Mouse (Mus musculus): Measurements from ENCODE around the gene Kars.

- TF ChIP-seq CTCF (IDR thresholded peaks at IDR 0.05; ENCODE audit: control insufficient read depth, insufficient read depth, insufficient read length) (no peak), FOSL1 (IDR thresholded peaks at IDR 0.05; ENCODE audit: insufficient read depth, low read length, poor library complexity, severe bottlenecking) (no peak), MYOD1 (IDR thresholded peaks at IDR 0.05; ENCODE audit: control insufficient read depth, insufficient read length, low read depth) (no peak), USF1 (IDR thresholded peaks at IDR 0.05; ENCODE audit: low read depth) (no peak)
Measured at GRCm38 (mm10) chr8:111963091-111963490, 48.0 kb downstream of the Kars start.
